Mouse (Mus musculus): ENCODE measurements around the gene Hlf.

Hlf gene

DNA sequence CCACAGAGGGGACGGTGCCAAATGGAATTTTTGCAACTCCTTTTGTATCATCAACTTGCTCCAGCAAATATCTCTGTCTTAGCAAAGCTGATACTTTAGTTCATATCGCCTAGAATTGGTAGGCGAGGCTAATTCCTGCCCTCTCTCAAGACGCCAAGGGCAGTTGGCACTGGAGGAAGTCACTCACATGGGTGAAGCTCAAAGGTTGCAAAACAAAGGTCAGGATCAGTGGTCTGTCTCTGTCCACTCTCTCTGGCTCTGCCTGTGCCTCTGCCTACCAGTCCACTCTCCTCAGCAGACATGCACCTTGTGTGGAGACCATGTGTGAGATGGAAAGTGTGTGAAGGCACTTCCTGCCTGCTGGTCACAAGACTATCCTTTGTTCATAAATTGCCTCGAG, 48.4 kb downstream of the Hlf start:
- DNase-seq (ENCODE audit: low spot score in 2 of 2) = no peak

DNA sequence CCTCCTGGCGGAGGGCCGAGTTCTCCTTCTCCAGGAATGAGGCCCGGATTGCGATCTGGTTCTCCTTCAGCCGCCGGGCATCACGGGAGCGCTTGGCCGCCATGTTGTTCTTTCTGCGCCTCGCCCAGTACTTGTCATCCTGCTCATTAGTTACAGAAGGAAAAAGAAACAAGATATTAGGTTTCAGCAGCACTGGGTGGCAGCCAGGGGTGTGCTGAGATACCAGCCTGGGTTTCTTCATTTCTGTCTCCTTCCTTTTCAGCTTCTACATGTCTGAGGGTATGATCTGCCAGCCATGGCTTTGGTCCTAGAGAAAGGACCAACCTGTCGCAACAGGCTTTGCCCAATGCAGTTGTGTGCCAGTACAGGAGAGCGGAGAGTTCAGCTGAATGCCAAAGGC, 49.9 kb downstream of the Hlf start:
- no peak for DNase-seq (ENCODE audit: low spot score in 2 of 2)

- DNase-seq (ENCODE audit: low spot score in 2 of 2) = no peak
Observed at GRCm38 (mm10) chr11:90334816-90335215, 55.9 kb downstream of the Hlf start.

GRCm38 (mm10) chr11:90332737-90333136, 58.0 kb downstream of the Hlf start:
- DNase-seq (ENCODE audit: low spot score in 2 of 2) = no peak

DNA sequence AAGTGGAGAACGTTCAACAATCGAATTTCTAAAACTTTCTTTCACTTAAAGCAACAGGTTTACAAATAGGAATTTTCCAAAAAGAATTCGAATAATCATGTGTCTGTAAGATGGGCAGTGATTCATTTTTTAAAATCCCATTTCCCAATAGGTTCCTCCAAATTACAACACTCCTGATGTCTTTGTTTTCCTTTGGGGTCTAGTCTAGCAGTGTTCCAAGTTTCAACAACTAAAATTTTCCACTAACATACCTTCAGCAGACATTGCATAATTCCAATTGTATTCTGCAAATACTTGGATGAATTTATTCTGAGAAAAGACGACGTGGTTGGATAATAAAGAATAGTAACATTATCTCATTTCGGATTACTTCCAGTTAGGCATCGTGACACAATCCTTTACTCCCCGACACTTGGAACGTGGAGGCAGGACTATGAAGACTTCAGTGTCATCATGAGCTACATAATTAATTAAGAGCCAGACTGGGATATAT, 60.4 kb downstream of the Hlf start:
- DNase-seq (ENCODE audit: low spot score in 2 of 2) = no peak

DNA sequence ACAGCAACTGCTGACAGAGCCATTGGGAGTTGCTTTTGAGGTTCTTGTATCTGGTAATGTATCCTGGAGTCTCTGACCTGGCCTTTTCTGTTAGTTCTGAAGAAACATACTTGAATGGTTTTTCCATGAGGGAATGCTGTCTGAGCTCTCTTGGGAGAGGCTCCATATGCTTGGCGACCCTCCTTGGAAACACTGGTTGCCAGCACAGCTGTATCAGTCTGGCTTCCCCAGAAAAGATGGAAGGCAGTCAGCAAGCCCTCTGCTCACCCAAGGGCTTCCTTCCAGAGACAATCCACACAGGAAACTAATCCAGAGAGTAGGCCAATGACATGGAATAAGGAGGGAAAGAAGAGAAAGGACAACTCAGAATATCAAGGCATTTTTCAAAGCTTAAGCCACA, 63.9 kb downstream of the Hlf start:
- DNase-seq (ENCODE audit: low spot score in 2 of 2) = no peak

DNA sequence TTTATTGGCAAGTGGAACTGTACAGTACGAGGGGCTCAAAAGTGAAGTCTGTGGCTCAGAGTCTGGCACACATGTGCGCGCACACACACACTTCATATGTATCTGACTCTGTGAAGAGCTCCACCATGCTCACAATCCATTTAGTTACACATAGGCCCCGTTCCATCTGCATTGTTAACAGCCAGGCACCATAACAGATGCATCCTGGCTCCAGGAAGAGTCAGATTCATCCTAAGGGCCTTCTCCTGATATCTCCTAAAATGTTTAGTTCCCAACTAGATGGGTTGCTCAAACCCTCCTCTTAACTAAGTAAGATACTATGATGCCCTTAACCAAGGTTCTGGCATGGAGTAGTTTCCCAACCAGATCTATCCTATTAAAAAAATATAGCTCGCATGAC, 64.5 kb downstream of the Hlf start:
- DNase-seq (ENCODE audit: low spot score in 2 of 2) = no peak

- DNase-seq (ENCODE audit: low spot score in 2 of 2) = no peak
Observed at GRCm38 (mm10) chr11:90324597-90324996, 66.1 kb downstream of the Hlf start.

DNA sequence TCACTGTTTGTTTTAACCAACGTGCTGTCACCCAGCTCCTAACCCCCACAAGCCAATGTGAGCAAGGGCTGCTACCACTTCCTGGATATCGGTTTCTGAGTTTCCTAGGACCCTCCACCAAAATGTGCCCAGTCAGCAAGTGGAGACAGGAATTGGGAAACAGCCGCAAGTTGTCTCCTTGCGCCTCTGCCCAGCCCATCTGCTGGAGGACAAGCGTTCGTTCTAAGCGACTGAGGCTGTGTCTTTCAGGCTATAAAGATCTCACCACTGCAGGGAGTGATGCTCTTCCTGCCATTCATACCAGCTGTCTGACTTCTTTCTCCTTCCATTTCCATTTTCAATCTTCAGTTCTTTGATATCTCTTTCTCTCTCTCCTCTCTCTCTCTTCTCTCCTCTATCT, 69.8 kb downstream of the Hlf start:
- no peak for DNase-seq (ENCODE audit: low spot score in 2 of 2)

- no peak for DNase-seq (ENCODE audit: low spot score in 2 of 2)
Observed at GRCm38 (mm10) chr11:90317482-90317881, 73.2 kb downstream of the Hlf start.

DNA sequence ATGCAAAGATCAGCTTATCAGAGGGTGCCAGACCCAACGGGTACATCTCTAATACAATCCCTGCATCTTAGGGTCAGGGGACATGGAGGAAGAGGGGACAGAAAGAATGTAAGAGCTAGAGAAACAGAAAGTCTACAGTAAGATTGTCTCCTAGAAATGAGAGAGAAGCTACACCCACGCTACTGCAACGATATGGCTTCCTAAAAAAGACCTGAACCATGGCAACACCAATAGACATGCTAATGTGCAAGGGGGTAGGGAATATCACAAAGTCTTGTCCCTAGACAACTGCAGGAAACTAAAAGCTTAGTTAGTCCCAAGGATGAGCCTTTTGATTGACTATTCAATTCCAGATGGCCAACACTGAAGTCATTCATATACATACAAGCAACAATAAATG, 76.1 kb downstream of the Hlf start:
- no peak for DNase-seq (ENCODE audit: low spot score in 2 of 2)

- DNase-seq (ENCODE audit: low spot score in 2 of 2) = peak in 1 of 2 experiments; percentile 15
Observed at GRCm38 (mm10) chr11:90306993-90307392, 83.7 kb downstream of the Hlf start.

GRCm38 (mm10) chr11:90306067-90306466, 84.6 kb downstream of the Hlf start:
- no peak for DNase-seq (ENCODE audit: low spot score in 2 of 2)

DNA sequence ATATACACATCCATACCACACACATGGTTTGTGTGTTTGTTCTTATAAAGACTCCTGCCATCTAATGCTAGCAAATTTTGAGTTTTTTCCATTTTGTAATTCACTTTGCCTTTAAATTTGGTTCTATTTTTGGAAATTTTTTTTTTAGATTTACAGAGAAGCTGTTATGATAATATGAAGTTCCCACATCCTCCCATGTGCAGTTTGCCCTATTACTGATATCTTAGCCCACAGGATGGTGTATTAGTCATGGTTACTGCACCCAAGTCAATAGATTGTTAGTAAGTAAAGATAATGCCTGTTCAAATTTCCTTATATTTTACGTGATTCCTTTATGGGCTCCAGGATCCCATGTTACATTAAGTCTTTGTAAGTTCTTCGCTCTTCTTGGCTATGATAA, 96.1 kb downstream of the Hlf start:
- DNase-seq (ENCODE audit: low spot score in 2 of 2) = no peak

DNA sequence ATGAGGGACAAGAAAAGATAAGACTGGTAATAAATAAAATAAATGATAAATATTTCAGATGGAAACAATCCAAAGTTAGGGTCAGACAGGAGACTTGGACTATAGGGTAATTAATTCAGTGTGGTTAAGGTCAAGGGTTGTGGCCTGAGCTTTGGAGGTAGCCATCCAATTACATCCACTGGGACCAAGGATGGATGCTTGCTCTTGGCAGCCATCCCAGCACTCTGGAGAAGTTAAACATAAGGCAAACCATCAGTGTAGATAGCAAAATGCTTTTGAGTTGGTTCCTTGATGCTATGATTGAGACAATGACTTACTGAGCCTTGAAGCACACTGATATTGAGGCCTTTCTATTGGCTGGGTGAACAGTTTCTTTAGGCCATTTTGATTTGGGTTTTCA, 97.9 kb downstream of the Hlf start:
- DNase-seq (ENCODE audit: low spot score in 2 of 2) = no peak

- no peak for DNase-seq (ENCODE audit: low spot score in 2 of 2)
Observed at GRCm38 (mm10) chr11:90291156-90291555, 99.5 kb downstream of the Hlf start.

DNA sequence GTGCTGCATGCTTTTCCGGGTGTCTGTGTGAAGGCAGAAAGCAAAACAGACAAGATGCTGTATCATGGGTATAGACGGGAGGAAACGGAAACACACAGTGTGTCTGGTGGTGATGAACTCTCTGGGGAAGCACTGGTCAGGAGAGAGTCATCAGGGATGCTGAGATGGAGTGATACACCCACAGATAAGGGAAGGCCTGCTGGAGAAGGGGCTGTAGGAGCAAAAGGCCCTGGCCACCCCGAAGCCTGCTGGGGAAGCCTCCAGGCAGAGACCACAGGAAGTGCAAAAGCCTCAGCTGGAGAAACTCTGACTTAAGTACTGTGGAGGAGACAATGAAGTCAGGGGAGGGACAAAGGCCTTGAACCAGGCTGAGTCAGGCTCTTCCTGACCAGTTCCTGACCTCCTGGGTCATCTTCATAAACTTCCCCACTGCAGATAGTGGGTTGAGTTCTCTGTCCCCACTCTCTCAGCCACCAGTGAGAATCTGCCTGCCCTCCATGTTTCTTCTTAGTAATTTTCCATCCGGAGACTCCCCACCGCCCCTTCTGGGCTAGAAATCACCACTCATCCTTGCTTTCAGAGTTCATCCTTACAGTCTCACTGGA, 104.0 kb downstream of the Hlf start:
- DNase-seq (ENCODE audit: low spot score in 2 of 2) = no peak
